ENCODE assay signal across 23 mouse cellular contexts in the genomic region with DNA sequence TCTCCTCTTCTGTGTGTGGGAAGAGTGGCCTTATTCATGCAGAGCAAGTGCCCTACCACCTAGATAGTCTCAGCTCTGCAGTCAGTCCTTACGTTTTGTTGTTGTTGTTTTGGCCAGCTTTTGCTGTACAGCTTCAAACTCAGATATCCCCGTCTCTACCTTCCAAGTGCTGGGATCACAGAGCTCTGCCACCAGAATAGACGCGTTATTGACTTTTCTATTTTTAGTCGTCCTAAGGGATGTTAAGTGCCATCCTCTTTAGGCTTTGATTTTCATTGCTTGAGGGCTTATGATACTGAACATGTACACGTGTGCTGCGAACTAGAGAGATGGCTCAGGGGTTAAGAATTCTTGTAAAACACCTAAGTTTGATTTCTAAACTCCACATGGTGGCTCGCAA. TPM values are rescaled to one million over a fixed set of nuclear protein-coding genes. Genes with fewer than 3 reads are reported as not detected.
DNase-seq lines count a peak whose midpoint lies in the region; ATAC-seq lines count a peak whose summit lies in the region.
"Had no signal": no experiment of that assay in that cellular context is flagged by ENCODE, and none has a peak within 500 bp of the region (broad histone marks: within the 10 kb centered on the region; RNA-seq: fewer than 3 reads in every experiment).

No protein-coding gene starts in this region.

- H3K36me3 ChIP-seq in heart, embryonic 14.5 days (ENCODE audit: control insufficient read depth, insufficient read depth, low read length), result peaks cover 46% of the 10 kb centered on the region
- H3K36me3 ChIP-seq in forebrain, embryonic 10.5 days (replicated peaks), result peaks cover 48% of the 10 kb centered on the region

- H3K9ac ChIP-seq in heart, embryonic 14.5 days (ENCODE audit: low read length), result peak overlapping the region; percentile 44; the same call in 1 of the 2 replicates
- H3K9ac ChIP-seq: embryonic facial prominence, embryonic 15.5 days; forebrain, embryonic 15.5 days had no signal

- peak overlapping the region; percentile 48 for H3K4me2 ChIP-seq in heart, embryonic 14.5 days (ENCODE audit: low read length)
- H3K4me2 ChIP-seq: embryonic facial prominence, embryonic 15.5 days; forebrain, embryonic 15.5 days had no signal

- H3K9me3 ChIP-seq in heart, embryonic 14.5 days (ENCODE audit: control insufficient read depth, low read length), result no peaks in the 10 kb centered on the region
- H3K9me3 ChIP-seq in forebrain, embryonic 10.5 days, result no peaks in the 10 kb centered on the region
- H3K9me3 ChIP-seq: embryonic facial prominence, embryonic 15.5 days; forebrain, embryonic 15.5 days; G1E had no signal

- WGBS in heart, embryonic 14.5 days, result 30% methylated on average over 8 of the region's 8 CpGs
- 93% methylated on average over 8 of the region's 8 CpGs for WGBS in forebrain, embryonic 10.5 days

- peak overlapping the region; percentile 77 to 79 for H3K27ac ChIP-seq in heart, embryonic 14.5 days (replicated peaks in 1 of 2; ENCODE audit: control insufficient read depth in 1 of 2, insufficient read depth in 1 of 2, low read depth in 2 of 2, low read length in 2 of 2)
- no peak overlapping the region for H3K27ac ChIP-seq in forebrain, embryonic 10.5 days
- H3K27ac ChIP-seq: embryonic facial prominence, embryonic 15.5 days; forebrain, embryonic 15.5 days had no signal

- peak; percentile 14 for DNase-seq in gastrocnemius, adult 18-20 months (ENCODE audit: low spot score)
- DNase-seq in gastrocnemius, postnatal 4 days (ENCODE audit: low spot score in 2 of 2), result no peak
- DNase-seq in heart, adult 8-10 months (ENCODE audit: low spot score), result peak; percentile 23
- DNase-seq in heart, postnatal 4 days, result no peak
- DNase-seq in skeletal muscle tissue, adult 2 months (ENCODE audit: low read depth, low spot score), result peak; percentile 27
- DNase-seq in forebrain, embryonic 10.5 days (ENCODE audit: extremely low spot score, low spot score), result no peak
- DNase-seq in layer of hippocampus, postnatal 10 days (ENCODE audit: low spot score in 2 of 2), result no peak
- DNase-seq: adrenal gland, adult 8-10 months; adrenal gland, postnatal 36 days; B cell, adult 2 months; cerebellum, adult 8-10 months; cerebellum, postnatal 14 days; embryo, embryonic 11 days; gastrocnemius, postnatal 25 days; kidney, adult 11 months; kidney, adult 9 months had no signal

- H3K4me3 ChIP-seq in heart, embryonic 14.5 days (ENCODE audit: control insufficient read depth in 1 of 2, insufficient read depth in 1 of 2, low read depth in 1 of 2, low read length in 2 of 2), result peak overlapping the region in 1 of 2 experiments; percentile 5; a peak in 1 of 4 replicates
- no peak overlapping the region for H3K4me3 ChIP-seq in forebrain, embryonic 10.5 days
- H3K4me3 ChIP-seq: embryonic facial prominence, embryonic 15.5 days; erythroblast, embryonic 14.5 days; forebrain, embryonic 15.5 days had no signal

- H3K4me1 ChIP-seq in heart, embryonic 14.5 days (ENCODE audit: control insufficient read depth in 2 of 2, insufficient read depth in 2 of 2, low read length in 2 of 2), result peaks cover 2 to 18% of the 10 kb centered on the region in 2 experiments
- peaks cover 2% of the 10 kb centered on the region for H3K4me1 ChIP-seq in forebrain, embryonic 10.5 days
- H3K4me1 ChIP-seq: embryonic facial prominence, embryonic 15.5 days had no signal

- H3K27me3 ChIP-seq in heart, embryonic 14.5 days (ENCODE audit: control insufficient read depth, insufficient read depth, low read length), result no peaks in the 10 kb centered on the region
- H3K27me3 ChIP-seq in forebrain, embryonic 10.5 days (ENCODE audit: poor library complexity, severe bottlenecking), result no peaks in the 10 kb centered on the region
- H3K27me3 ChIP-seq: embryonic facial prominence, embryonic 15.5 days; forebrain, embryonic 15.5 days had no signal

- ATAC-seq in heart, embryonic 14.5 days (ENCODE audit: insufficient number of reproducible peaks, insufficient read depth, low FRiP score, low read depth), result no peak; the same call in 1 of the 2 replicates
- ATAC-seq: CD4-positive, CD25-positive, alpha-beta regulatory T cell, adult 4 months; forebrain, embryonic 15.5 days; hindbrain, embryonic 16.5 days had no signal

RNA-seq across cellular contexts. Expression of gene Capn7, which starts 6.8 kb away (rescaled TPM):
- 10 to 100 TPM; 27.2 to 30.2 TPM for total RNA-seq in gastrocnemius, adult 18-20 months (2021)
- 10 to 100 TPM; 31.9 to 37.1 TPM for total RNA-seq in gastrocnemius, postnatal 4 days (2021)
- 10 to 100 TPM; 31.5 to 35.4 (median 32.6) TPM for total RNA-seq in heart, adult 8-10 months (2022)
- total RNA-seq in heart, postnatal 4 days (2021), result 10 to 100 TPM; 36.1 to 36.7 TPM
- 44.9 and 45.9 TPM in 2 replicates for polyA plus RNA-seq in heart, embryonic 14.5 days (2014; fragmentation: Nextera tagmentation; extraction: Ambion mirVana)
- 28.7 and 29.2 TPM in 2 replicates for polyA plus RNA-seq in forebrain, embryonic 10.5 days (2016; fragmentation: Nextera tagmentation; extraction: Ambion mirVana)
- 10 to 100 TPM; 39.9 to 41.5 TPM for total RNA-seq in layer of hippocampus, postnatal 10 days (2021)

RNA-seq across cellular contexts. Expression of gene Dnah1, which starts 19.5 kb away (rescaled TPM):
- total RNA-seq in gastrocnemius, adult 18-20 months (2021), result under 1 TPM; 0.14 to 0.16 TPM
- under 1 TPM; 0.70 to 0.81 TPM for total RNA-seq in gastrocnemius, postnatal 4 days (2021)
- total RNA-seq in heart, adult 8-10 months (2022), result under 1 TPM in 2 of 4 experiments, not detected in 2; 0.03 to 0.06 TPM
- total RNA-seq in heart, postnatal 4 days (2021), result under 1 TPM; 0.21 to 0.29 TPM
- polyA plus RNA-seq in heart, embryonic 14.5 days (2014; fragmentation: Nextera tagmentation; extraction: Ambion mirVana), result 0.86 and 0.93 TPM in 2 replicates
- 5.4 and 6.3 TPM in 2 replicates for polyA plus RNA-seq in forebrain, embryonic 10.5 days (2016; fragmentation: Nextera tagmentation; extraction: Ambion mirVana)
- total RNA-seq in layer of hippocampus, postnatal 10 days (2021), result 1 to 10 TPM; 2.2 to 2.4 TPM
- polyA plus RNA-seq: erythroblast, embryonic 14.5 days; G1E had no signal

Comparison
In these comparisons a context has a peak if more than half of its experiments do, and no peak if none do; other contexts are left out.
1. DNase-seq: peak in gastrocnemius, adult 18-20 months (single experiment), heart, adult 8-10 months (single experiment) and skeletal muscle tissue, adult 2 months (single experiment); none in gastrocnemius, postnatal 4 days (0 of 2), heart, postnatal 4 days (single experiment), forebrain, embryonic 10.5 days (single experiment) and layer of hippocampus, postnatal 10 days (0 of 2).